Mouse (Mus musculus) forebrain, embryonic 15.5 days (tissue): ENCODE results near the gene Bdkrb1. TPM values are rescaled to one million over a fixed set of nuclear protein-coding genes. Genes with fewer than 3 reads are reported as not detected.

Experiments
- ATAC-seq: fragments of 200-750 bp; cut with Nextera tagmentation; replicated peaks from 2 replicates; pipeline ENCODE4 v1.8.0; 2017; ENCODE audit warnings: mild to moderate bottlenecking, moderate TSS enrichment, moderate library complexity
- H3K27ac ChIP-seq: fragments of 300-500 bp; sonication (generic); replicated peaks from 2 replicates; pipeline ENCODE4 v1.5.1; 2015; ENCODE audit warnings: mild to moderate bottlenecking, inconsistent platforms
- H3K27me3 ChIP-seq: fragments of 300-500 bp; sonication (generic); 2 replicates; pipeline ENCODE4 v1.6.1; 2015; ENCODE audit warnings: inconsistent platforms
- H3K36me3 ChIP-seq: fragments of 300-500 bp; sonication (generic); 2 replicates; pipeline ENCODE4 v1.6.1; 2015; ENCODE audit warnings: mild to moderate bottlenecking, inconsistent platforms
- H3K4me1 ChIP-seq: fragments of 300-500 bp; sonication (generic); 2 replicates; pipeline ENCODE4 v1.6.1; 2015; ENCODE audit warnings: inconsistent platforms
- H3K4me2 ChIP-seq: fragments of 300-500 bp; sonication (generic); replicated peaks from 2 replicates; pipeline ENCODE4 v1.6.1; 2015; ENCODE audit warnings: mild to moderate bottlenecking, inconsistent platforms
- H3K4me3 ChIP-seq: fragments of 300-500 bp; sonication (generic); 2 replicates; pipeline ENCODE4 v1.5.1; 2015; ENCODE audit warnings: mild to moderate bottlenecking, inconsistent platforms
- H3K9ac ChIP-seq: fragments of 300-500 bp; sonication (generic); replicated peaks from 2 replicates; pipeline ENCODE4 v1.6.1; 2015; ENCODE audit warnings: mild to moderate bottlenecking, inconsistent platforms
- H3K9me3 ChIP-seq: fragments of 300-500 bp; sonication (generic); 2 replicates; pipeline ENCODE4 v1.6.1; 2016; ENCODE audit warnings: inconsistent platforms
- WGBS: fragments of 180-500 bp; shearing (Covaris S2); methylation state at CpG from one replicate; pipeline ENCODE4 v1.1.7; 2015; ENCODE audit warnings: mixed read lengths; 5-methylcytosine and 5-hydroxymethylcytosine counted together
- polyA plus RNA-seq: library from polyadenylated mRNA; unstranded; fragments of >200 nt; fragmentation: Nextera tagmentation; extraction: Ambion mirVana; gene quantifications from 2 replicates; pipeline ENCODE4 v1.2.1, GENCODE M21; 2015

The Bdkrb1 gene
- polyA plus RNA-seq, 1 experiment from 2014 or later, result 0.20 TPM

DNA sequence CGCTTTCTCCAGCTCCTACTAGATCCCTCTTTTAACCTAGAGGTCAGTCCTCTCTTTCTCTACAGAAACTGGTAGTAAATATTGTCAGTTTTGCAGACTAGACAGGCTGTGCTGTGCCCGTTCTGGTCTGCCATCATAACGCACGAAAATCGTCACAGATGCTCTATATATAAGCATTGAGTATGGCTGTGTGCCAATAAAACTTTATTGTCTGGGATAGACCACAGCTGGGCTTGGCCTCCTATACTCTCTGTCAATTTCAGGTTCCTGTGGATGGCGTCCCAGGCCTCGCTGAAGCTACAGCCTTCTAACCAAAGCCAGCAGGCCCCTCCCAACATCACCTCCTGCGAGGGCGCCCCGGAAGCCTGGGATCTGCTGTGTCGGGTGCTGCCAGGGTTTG lies 1.0 kb downstream of the Bdkrb1 start:
- no peak overlapping the region for H3K27ac ChIP-seq
- ATAC-seq, result no peak
- no peaks in the 10 kb centered on the region for H3K27me3 ChIP-seq
- H3K4me1 ChIP-seq, result peaks cover 4% of the 10 kb centered on the region
- WGBS, result 90% methylated on average over 11 of the region's 11 CpGs
- no peak overlapping the region for H3K4me2 ChIP-seq
- H3K4me3 ChIP-seq, result no peak overlapping the region
- no peaks in the 10 kb centered on the region for H3K9me3 ChIP-seq
- H3K9ac ChIP-seq, result no peak overlapping the region
- no peaks in the 10 kb centered on the region for H3K36me3 ChIP-seq

DNA sequence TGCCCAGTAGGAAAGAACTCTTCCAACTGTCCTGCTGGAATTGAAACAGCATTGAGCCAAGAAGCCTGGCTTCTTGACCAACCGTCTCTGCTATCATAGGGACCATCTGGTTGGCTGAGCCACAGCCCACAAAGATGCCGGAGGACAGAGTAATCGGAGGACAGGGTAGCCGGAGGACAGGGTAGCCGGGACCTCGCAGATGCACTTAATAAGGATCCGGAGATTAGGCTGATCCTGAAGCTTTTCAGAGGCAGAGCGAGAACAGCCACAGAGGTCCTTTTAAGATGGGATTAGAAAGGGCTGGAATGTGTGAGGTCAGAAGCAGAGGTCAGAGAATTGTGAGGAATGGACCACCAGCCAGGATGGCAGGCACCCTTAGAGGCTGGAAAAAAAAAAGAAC lies 2.3 kb downstream of the Bdkrb1 start:
- Histone ChIP-seq H3K4me1 (peaks cover 4% of the 10 kb centered on the region), H3K4me2 (no peak overlapping the region), H3K9ac (no peak overlapping the region), H3K36me3 (no peaks in the 10 kb centered on the region), H3K9me3 (no peaks in the 10 kb centered on the region), H3K27me3 (no peaks in the 10 kb centered on the region), H3K4me3 (no peak overlapping the region), H3K27ac (no peak overlapping the region)
- ATAC-seq, result no peak
- WGBS, result 7% methylated on average over 8 of the region's 8 CpGs

GRCm38 (mm10) chr12:105606881-105607280 lies 4.0 kb downstream of the Bdkrb1 start:
- 85% methylated on average over 4 of the region's 4 CpGs for WGBS
- no peaks in the 10 kb centered on the region; the same call in 1 of the 2 replicates for H3K4me1 ChIP-seq
- H3K27me3 ChIP-seq, result no peaks in the 10 kb centered on the region
- H3K4me2 ChIP-seq, result no peak overlapping the region
- H3K9me3 ChIP-seq, result no peaks in the 10 kb centered on the region
- H3K36me3 ChIP-seq, result no peaks in the 10 kb centered on the region
- ATAC-seq, result no peak
- no peak overlapping the region for H3K27ac ChIP-seq
- H3K9ac ChIP-seq, result no peak overlapping the region
- H3K4me3 ChIP-seq, result no peak overlapping the region

DNA sequence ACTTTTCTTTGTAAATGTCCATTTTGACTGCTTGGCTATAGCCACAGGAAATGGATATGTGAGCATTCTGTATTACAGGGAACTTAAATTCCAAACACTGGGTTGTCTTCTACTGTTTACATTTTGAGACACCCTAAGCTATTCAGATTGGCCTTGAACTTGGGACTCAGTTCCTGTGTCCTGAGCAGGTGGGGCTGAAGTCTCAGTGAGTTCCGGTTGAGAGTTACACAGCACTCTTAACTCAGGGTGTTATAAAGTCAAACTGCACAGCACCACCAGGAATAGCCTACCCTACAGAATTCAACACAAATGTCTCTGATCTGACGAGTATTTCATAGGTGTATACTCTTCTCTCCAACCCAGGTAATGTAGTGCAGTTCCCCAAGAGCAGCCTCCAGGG lies 8.2 kb downstream of the Bdkrb1 start:
- Histone ChIP-seq H3K36me3 (peaks cover 10% of the 10 kb centered on the region), H3K4me2 (no peak overlapping the region), H3K4me3 (no peak overlapping the region), H3K27me3 (no peaks in the 10 kb centered on the region), H3K4me1 (no peaks in the 10 kb centered on the region; the same call in 1 of the 2 replicates), H3K27ac (no peak overlapping the region), H3K9me3 (no peaks in the 10 kb centered on the region), H3K9ac (no peak overlapping the region)
- 92% methylated on average over 2 of the region's 2 CpGs for WGBS
- ATAC-seq, result no peak

GRCm38 (mm10) chr12:105611748-105612147 lies 8.9 kb downstream of the Bdkrb1 start:
- H3K4me1 ChIP-seq, result no peaks in the 10 kb centered on the region; the same call in 1 of the 2 replicates
- no peak overlapping the region for H3K4me2 ChIP-seq
- H3K4me3 ChIP-seq, result no peak overlapping the region
- H3K9me3 ChIP-seq, result no peaks in the 10 kb centered on the region
- H3K27me3 ChIP-seq, result no peaks in the 10 kb centered on the region
- 11% methylated on average over 7 of the region's 7 CpGs for WGBS
- peak; percentile 72 for ATAC-seq
- no peak overlapping the region for H3K27ac ChIP-seq
- H3K36me3 ChIP-seq, result peaks cover 16% of the 10 kb centered on the region
- no peak overlapping the region for H3K9ac ChIP-seq

GRCm38 (mm10) chr12:105613559-105613958 lies 10.7 kb downstream of the Bdkrb1 start:
- WGBS, result 91% methylated on average over 10 of the region's 10 CpGs
- no peaks in the 10 kb centered on the region; the same call in 1 of the 2 replicates for H3K4me1 ChIP-seq
- H3K4me2 ChIP-seq, result no peak overlapping the region
- H3K27ac ChIP-seq, result no peak overlapping the region
- H3K9ac ChIP-seq, result no peak overlapping the region
- no peaks in the 10 kb centered on the region for H3K9me3 ChIP-seq
- no peak for ATAC-seq
- H3K36me3 ChIP-seq, result peaks cover 33% of the 10 kb centered on the region
- H3K27me3 ChIP-seq, result no peaks in the 10 kb centered on the region
- H3K4me3 ChIP-seq, result no peak overlapping the region

GRCm38 (mm10) chr12:105622048-105622447 lies 19.2 kb downstream of the Bdkrb1 start:
- Histone ChIP-seq H3K4me2 (no peak overlapping the region), H3K36me3 (peaks cover 67% of the 10 kb centered on the region), H3K9ac (no peak overlapping the region), H3K4me1 (no peaks in the 10 kb centered on the region), H3K4me3 (no peak overlapping the region), H3K27me3 (no peaks in the 10 kb centered on the region), H3K27ac (no peak overlapping the region), H3K9me3 (no peaks in the 10 kb centered on the region)
- WGBS, result 95% methylated on average over 7 of the region's 7 CpGs
- ATAC-seq, result no peak

GRCm38 (mm10) chr12:105622981-105623539 lies 20.2 kb downstream of the Bdkrb1 start:
- H3K4me1 ChIP-seq, result no peaks in the 10 kb centered on the region
- H3K4me2 ChIP-seq, result no peak overlapping the region
- H3K9me3 ChIP-seq, result no peaks in the 10 kb centered on the region
- no peak overlapping the region for H3K4me3 ChIP-seq
- 61% methylated on average over 12 of the region's 12 CpGs for WGBS
- no peaks in the 10 kb centered on the region for H3K27me3 ChIP-seq
- H3K36me3 ChIP-seq, result peaks cover 60% of the 10 kb centered on the region
- no peak overlapping the region for H3K9ac ChIP-seq
- no peak overlapping the region for H3K27ac ChIP-seq
- no peak for ATAC-seq

- WGBS, result 81% methylated on average over 7 of the region's 7 CpGs
- Histone ChIP-seq H3K27me3 (no peaks in the 10 kb centered on the region), H3K9ac (no peak overlapping the region), H3K4me2 (no peak overlapping the region), H3K36me3 (peaks cover 47% of the 10 kb centered on the region), H3K9me3 (no peaks in the 10 kb centered on the region), H3K27ac (no peak overlapping the region), H3K4me1 (no peaks in the 10 kb centered on the region), H3K4me3 (no peak overlapping the region)
- ATAC-seq, result no peak
Measured at GRCm38 (mm10) chr12:105625798-105626197, 22.9 kb downstream of the Bdkrb1 start.

- Histone ChIP-seq H3K36me3 (peaks cover 59% of the 10 kb centered on the region), H3K9ac (no peak overlapping the region), H3K4me1 (no peaks in the 10 kb centered on the region), H3K9me3 (no peaks in the 10 kb centered on the region), H3K27ac (no peak overlapping the region), H3K4me2 (no peak overlapping the region), H3K4me3 (no peak overlapping the region), H3K27me3 (no peaks in the 10 kb centered on the region)
- ATAC-seq, result no peak
- 95% methylated on average over 13 of the region's 13 CpGs for WGBS
Measured at GRCm38 (mm10) chr12:105634374-105635067, 31.6 kb downstream of the Bdkrb1 start.

DNA sequence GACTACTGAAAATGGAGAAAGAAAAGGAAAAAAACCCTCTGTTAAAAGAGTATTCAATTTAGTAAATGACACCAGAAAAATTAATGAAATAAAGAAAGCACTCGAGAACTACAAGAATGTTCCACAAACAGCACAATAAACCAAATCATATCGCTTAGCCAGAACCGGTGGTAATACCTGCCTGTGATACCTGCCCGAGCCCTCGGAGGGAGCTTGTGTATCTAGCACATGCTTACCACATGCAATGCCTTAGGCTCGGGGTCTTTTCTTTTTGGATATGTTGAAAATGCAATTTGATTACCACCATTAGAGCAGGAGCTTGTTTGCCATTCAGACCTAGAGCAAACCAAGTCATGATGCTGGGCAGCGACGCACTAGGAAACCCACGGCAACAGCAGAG lies 33.7 kb downstream of the Bdkrb1 start:
- Histone ChIP-seq H3K4me3 (no peak overlapping the region), H3K27ac (no peak overlapping the region), H3K9ac (no peak overlapping the region), H3K36me3 (peaks cover 80% of the 10 kb centered on the region), H3K27me3 (no peaks in the 10 kb centered on the region), H3K4me2 (no peak overlapping the region), H3K4me1 (no peaks in the 10 kb centered on the region), H3K9me3 (no peaks in the 10 kb centered on the region)
- 92% methylated on average over 9 of the region's 9 CpGs for WGBS
- ATAC-seq, result no peak

DNA sequence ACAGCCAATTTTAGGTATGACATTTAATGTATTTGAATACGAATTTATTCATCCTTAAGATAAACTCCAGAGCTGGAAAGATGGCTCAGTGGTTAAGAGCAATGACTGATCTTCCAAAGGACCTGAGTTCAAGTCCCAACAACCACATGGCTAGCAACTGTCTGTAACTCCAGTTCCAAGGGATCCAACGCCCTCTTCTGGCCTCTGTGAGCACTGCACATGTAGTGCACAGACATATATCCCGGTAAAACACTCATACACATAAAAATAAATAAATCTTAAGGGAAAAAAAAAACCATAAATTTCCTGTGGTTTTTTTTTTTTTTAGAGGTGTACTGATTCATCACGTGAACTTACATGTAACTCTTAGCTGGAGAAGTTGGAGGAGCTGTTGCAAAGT lies 34.7 kb downstream of the Bdkrb1 start:
- H3K36me3 ChIP-seq, result peaks cover 90% of the 10 kb centered on the region
- no peak overlapping the region for H3K4me3 ChIP-seq
- no peaks in the 10 kb centered on the region for H3K27me3 ChIP-seq
- no peaks in the 10 kb centered on the region for H3K4me1 ChIP-seq
- H3K9me3 ChIP-seq, result no peaks in the 10 kb centered on the region
- no peak overlapping the region for H3K9ac ChIP-seq
- ATAC-seq, result no peak
- WGBS, result 81% methylated on average over 4 of the region's 4 CpGs
- no peak overlapping the region for H3K27ac ChIP-seq
- no peak overlapping the region for H3K4me2 ChIP-seq
